Comparison of ENCODE assay signal across 8 mouse cellular contexts in the genomic region with DNA sequence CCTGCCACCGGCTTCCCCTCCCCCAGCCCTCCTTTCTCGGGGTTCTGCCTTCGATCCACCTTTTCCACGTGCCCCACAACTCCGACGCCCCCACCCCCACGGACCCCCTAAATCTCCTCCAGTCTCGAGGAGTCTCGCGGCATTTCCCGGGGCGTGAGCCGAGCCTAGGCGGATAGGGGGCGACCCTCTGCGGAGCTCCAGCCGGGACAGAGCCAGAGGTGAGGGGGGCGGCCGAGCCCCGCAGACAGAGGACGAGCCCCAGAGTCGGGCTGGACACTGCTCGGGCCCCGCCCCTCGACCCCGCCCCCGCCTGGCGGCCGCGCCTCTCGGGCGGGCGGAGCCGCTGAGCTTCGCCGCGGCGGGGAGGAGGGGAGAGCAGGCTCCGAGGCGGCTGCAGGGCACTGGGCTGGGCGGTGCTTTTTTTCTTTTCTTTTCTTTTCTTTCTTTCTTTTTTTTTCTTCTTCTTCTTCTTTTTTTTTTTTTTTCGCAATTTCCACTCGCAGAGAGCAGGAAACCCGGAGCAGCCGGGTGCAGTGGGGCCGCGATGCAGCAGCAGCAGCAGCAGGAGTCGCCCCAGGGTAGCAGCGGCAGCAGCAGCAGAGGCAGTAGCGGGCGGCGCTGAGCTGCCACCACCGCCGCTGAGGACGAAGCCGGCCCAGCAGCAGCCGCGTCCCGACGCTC. TPM values are rescaled to one million over a fixed set of nuclear protein-coding genes. Genes with fewer than 3 reads are reported as not detected.
DNase-seq lines count a peak whose midpoint lies in the region; ATAC-seq lines count a peak whose summit lies in the region.

A gene (plus strand): TSS at position 366 of the 681 bp plus-strand sequence.

- peak; percentile 60 to 75 for ATAC-seq in hematopoietic stem cell, adult 5-6 weeks (replicated peaks in 1 of 2; ENCODE audit: insufficient read depth in 1 of 2, low FRiP score in 2 of 2, low TSS enrichment in 1 of 2, low read depth in 1 of 2, poor library complexity in 2 of 2, severe bottlenecking in 2 of 2)
- peak; percentile 92 for ATAC-seq in lung, embryonic 16.5 days (ENCODE audit: low read depth)

- peak within 1 kb of the TSS; percentile 81 for H3K4me2 ChIP-seq in lung, embryonic 16.5 days (ENCODE audit: low read depth, low read length)

- peak within 1 kb of the TSS; percentile 61 for H3K4me3 ChIP-seq in lung, embryonic 16.5 days (ENCODE audit: low read length)

- no peaks in the 10 kb centered on the region for H3K36me3 ChIP-seq in lung, embryonic 16.5 days (ENCODE audit: control insufficient read depth, insufficient read depth, low read length)

- 16% methylated on average over 38 of the region's 60 CpGs for WGBS in lung, embryonic 16.5 days

- no peaks in the 10 kb centered on the region for H3K4me1 ChIP-seq in lung, embryonic 16.5 days (replicated peaks; ENCODE audit: control insufficient read depth, insufficient read depth, low read length)

- H3K9me3 ChIP-seq in lung, embryonic 16.5 days (ENCODE audit: control insufficient read depth, low read length) = no peaks in the 10 kb centered on the region

- H3K9ac ChIP-seq in lung, embryonic 16.5 days (ENCODE audit: low read length) = peak within 1 kb of the TSS; percentile 73

- peak within 1 kb of the TSS; percentile 68 for H3K27ac ChIP-seq in lung, embryonic 16.5 days (ENCODE audit: low read length)

- H3K27me3 ChIP-seq in lung, embryonic 16.5 days (ENCODE audit: control insufficient read depth, insufficient read depth, low read depth, low read length) = no peaks in the 10 kb centered on the region

- DNase-seq in Muller cell, postnatal 12 days (ENCODE audit: inconsistent ontology term) = peak; percentile 81
- DNase-seq in cerebellum, adult 9-11 months = peak; percentile 40
- DNase-seq in frontal cortex, adult 2 months (ENCODE audit: extremely low spot score in 1 of 2, low spot score in 1 of 2) = peak in 1 of 2 experiments; percentile 46
- DNase-seq in layer of hippocampus, adult 9-11 months = peak; percentile 52
- peak; percentile 65 for DNase-seq in ovary, adult 18-20 months (ENCODE audit: low spot score)
- peak; percentile 72 for DNase-seq in thymus, postnatal 14 days

RNA-seq across cellular contexts. Expression of the gene that starts here (rescaled TPM):
- polyA plus RNA-seq in frontal cortex, adult 2 months (2012; rRNA removed) = 30.6 and 37.6 TPM in 2 replicates
- total RNA-seq in hematopoietic stem cell, adult 5-6 weeks (2017) = 88.6 and 110 TPM in 2 replicates
- polyA plus RNA-seq in lung, embryonic 16.5 days (2015; fragmentation: Nextera tagmentation; extraction: Ambion mirVana) = 31.0 and 33.5 TPM in 2 replicates
